Mouse (Mus musculus): Measurements from ENCODE around the gene Psap. TPM values are rescaled to one million over a fixed set of nuclear protein-coding genes. Genes with fewer than 3 reads are reported as not detected.

Psap gene
- polyA plus RNA-seq (2012; rRNA removed), result 158 and 185 TPM in 2 replicates

GRCm38 (mm10) chr10:60277207-60278005, at the start of gene Psap:
Gene Psap (plus strand): TSS chr10:60277627.

GRCm38 (mm10) chr10:60346701-60347405, 69.4 kb downstream of the Psap start, which contains the start of gene Vsir:
Gene Vsir (plus strand): TSS chr10:60346851.

Other genes starting within 250 kb of the Psap start
- 0.05 and 0.07 TPM in 2 replicates for gene Spock2, start 171.4 kb upstream of the Psap start, polyA plus RNA-seq (2012; rRNA removed)
- gene Chst3, start 58.4 kb upstream of the Psap start, polyA plus RNA-seq (2012; rRNA removed), result 0.12 TPM in 2 replicates
- 7.8 and 8.2 TPM in 2 replicates for gene Vsir, start 69.2 kb downstream of the Psap start, polyA plus RNA-seq (2012; rRNA removed)
- not detected in 2 replicates for gene Gm17455, start 122.1 kb downstream of the Psap start, polyA plus RNA-seq (2012; rRNA removed)

All from liver, embryonic 14 days (tissue).